Mouse (Mus musculus) naive thymus-derived CD4-positive, alpha-beta T cell, adult 2 months (primary cell): Measurements from ENCODE around the gene Prdm16.

Experiments used
- DNase-seq: peaks from one replicate; pipeline ENCODE4 v3.0.0-alpha.2; 2011; ENCODE audit warnings: low read depth

Gene Prdm16

DNA sequence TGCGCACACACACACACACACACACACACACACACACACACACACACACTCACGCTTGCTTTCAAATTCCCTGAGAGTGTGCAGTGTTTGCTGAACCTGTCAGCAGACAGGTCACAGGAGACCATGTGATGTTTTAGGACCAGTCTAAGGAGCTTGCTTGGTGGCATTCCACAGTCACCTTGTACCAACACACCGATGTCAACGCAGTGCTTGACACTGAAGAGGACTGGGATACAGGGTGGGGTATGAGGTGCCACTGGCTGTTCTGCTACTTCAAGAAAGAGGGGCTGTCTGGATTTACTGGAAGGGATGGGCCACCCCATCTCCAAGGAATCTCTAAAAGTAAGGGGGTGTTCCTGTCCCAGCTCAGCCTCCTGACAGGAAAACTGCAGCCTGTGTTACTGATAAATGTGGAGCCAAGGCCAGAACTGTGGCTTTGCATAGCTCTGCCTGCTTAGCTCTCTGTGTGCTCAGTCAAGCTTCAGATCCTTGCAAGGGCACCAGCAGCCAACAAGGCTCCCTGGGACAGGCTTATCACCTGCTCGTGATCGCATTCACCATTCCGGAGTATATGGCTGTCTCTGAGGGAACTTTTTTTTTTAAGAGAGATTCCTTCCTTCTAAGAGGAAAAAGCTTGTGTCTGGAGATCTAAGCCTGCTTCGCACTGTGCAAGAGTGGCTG lies 157.6 kb downstream of the Prdm16 start:
- no peak for DNase-seq

DNA sequence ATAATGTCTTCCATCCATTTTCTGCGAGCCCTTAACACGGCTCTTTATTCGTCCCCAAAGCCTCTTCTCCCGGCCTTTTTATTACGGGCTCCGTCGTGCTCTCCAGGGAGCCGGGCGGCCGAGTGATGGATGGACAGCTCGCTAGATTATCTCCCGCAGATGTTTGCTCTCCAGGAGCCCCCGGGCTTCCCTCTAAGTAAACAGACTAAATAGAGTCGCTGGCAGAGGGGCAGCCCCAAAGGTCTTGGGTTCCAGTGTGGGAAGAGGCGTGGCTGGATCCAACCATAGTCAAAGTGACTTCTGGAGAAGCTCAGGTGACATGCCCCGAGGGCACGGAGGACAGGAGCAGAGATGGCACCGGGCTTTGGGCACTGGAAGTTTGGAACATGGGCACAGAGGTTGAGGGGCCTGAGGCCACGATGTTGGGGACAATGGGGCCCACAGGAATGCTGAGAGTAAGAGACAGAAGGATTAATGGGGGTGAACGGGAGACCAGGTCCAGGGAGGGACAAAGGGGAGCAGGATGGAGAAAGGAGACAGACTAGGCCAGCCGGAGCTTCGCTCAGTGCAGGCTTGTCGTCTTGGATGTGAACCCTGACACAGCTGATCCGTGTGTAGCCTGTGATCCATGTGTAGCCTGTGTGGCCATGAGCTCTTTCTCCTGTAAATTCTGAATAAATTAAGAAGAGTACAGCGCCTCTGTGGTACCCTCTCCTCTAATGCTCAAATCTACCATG lies 162.9 kb downstream of the Prdm16 start:
- no peak for DNase-seq

DNA sequence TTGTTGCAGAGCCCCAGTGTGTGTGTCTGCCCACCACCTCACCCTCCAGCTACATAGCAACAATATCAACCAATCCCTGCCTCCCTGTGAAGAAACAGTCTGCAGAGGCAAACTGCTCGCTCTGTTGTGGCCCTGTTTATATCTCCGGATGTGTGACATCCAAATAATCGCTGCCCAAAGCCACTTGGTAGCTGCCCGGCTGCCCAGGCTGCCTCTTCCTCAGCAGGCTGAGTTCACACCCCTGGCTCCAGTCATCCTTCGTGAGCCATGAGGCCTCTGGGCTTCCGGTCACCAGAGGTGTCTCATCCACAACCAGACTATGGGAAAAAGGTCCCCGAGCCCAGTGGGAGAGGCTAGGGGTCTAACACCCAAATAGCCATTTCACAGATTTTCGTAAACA lies 164.1 kb downstream of the Prdm16 start:
- no peak for DNase-seq

DNA sequence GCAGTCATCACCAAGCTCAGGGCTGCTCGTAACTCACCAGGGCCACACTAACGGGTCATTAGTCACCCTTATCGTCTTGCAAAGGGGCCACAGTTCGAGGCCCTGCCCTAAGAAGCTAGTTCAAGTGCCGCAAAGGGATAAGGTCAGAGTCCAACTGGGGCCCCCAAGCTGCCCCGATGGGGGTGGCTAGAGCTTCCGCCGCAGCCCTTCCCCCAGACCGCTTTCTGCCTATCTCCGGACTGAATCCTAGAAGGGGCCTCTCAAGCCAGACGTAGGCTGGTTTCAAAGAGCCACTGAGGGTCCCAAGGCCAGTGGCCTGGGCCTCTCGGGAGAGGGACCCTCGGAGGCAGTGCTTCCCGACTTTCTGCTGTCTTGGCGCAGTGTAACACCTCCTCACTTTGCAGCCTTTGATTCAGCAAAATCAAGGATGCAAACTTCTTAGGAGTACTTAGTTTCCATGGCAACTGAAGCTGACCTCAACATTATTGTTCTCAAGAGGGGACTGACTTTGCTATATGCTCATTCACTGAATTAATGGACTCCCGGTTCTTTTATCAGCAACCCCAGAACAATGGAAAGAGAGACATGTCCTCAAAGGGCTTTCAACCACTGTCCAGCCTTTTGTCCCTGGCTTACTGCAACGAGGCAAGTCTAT lies 165.1 kb downstream of the Prdm16 start:
- no peak for DNase-seq

DNA sequence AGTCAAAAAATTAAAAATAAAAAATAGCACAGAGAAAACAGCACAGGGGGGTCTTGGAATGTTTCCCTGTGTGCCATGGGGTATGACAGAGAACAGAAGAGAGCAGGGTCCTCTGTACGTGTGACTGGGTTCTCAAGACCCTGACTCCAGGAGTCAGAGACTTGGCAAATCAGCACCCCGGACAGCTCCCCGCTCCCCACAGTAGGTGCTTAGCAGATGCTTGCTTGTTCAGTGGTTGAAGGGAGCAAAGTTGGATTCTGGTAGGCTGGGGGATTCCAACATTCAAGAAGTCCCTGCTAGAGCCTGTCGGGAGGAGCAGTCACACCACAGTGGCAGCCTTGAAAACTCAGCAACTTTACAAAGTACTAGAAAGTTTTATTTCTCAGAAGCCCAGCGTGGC lies 170.4 kb downstream of the Prdm16 start:
- no peak for DNase-seq

DNA sequence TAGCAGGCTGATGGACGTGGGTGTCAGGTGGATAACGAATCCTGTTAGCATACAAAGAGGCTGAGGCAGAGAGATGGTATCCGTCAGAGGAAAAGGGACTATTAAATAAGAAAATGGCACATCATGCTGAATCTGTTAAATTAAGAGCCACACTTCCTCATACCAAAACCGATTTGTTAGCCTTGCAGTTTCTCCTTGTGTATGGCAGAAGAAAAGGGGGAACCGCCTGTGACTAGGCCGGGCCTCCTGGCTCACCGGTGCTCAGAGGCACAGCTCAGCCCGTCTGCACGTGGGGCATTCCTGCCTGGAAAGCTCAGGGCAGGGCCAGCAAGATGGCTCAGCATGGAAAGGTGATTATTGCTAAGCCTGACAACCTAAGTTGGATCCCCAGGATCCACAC lies 171.6 kb downstream of the Prdm16 start:
- no peak for DNase-seq

DNA sequence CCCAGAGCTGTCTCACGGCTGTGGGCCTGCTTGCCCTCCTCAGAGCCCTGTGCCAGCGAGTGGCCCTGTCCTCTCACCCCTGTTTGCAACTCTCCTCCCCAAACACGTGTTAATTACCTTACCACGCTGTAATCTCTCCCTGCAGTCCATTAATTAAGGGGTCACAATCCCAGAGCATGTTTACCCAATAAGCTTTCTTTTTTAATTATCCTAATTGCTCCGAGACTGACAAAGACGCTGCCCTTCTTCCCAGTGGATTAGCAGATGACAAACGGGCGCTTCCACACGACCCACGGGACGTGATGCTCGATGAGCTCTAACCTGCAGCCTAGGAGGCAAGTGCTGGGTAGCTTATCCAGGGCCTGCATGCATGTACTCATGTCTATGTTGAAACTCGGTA lies 176.7 kb downstream of the Prdm16 start:
- DNase-seq, result no peak

DNA sequence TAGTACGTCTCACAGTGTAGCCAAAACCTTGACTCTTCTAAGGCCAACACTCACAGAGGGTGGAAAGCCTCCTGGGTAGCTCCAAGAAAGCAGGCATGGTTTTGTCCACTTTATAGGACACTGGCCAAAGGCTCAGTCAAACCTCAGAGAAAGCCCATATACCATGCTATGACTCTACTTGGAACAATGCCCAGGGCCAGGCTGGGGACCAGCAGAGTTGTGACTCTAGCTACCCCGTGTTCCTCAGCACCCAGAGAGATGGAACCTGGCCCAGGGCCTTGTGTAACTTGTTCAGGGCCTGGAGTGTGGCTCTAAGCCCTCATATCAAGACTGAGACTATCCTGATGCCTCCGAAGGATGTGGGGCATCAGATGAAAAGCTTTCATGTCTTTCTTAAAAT lies 178.9 kb downstream of the Prdm16 start:
- no peak for DNase-seq

DNA sequence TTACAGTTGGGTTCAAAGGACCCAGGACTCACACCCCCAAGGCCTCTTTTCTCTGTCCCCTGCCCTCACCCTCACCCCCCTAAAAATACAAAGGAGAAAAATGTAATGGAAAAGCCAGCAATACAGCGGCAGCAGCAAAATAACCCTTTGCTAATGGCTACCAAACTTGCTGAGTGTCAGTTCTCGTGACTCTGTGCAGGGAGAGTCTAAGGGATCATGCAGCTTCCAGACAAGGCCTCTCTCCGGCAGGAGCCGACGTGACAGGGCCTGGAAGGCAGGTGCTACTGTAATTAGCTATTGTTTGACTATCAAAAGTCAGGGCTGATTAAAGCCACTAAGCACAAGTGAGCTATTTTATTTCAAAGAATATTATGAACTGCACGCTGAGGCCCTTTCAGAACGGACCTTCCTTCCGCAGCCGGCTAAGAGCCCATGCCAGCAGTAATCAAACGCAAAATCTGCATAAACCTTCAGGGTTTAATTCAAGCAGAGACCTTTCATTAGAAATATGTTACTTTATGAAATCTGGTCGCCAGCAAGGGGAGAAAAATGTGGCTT lies 180.3 kb downstream of the Prdm16 start:
- DNase-seq, result no peak

DNA sequence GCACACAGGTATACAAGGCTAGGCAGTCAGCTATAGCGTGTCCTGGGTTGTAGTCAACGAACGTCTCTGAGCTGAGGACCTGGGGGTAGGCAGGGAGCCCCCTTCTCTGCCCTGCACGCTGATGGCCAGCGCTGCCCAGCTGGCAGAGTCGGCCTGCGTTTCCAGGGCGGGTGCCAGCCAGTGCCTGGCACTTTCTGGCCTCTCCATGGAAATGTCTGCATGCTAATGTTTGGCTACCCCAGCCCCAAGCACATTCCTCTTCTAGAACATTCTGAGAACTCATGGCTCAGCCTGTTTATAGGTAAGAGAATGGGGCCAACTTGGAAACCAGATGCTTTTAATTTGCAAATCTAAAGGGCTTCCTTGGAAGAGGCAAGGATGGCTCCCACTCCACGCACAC lies 186.2 kb downstream of the Prdm16 start:
- no peak for DNase-seq

DNA sequence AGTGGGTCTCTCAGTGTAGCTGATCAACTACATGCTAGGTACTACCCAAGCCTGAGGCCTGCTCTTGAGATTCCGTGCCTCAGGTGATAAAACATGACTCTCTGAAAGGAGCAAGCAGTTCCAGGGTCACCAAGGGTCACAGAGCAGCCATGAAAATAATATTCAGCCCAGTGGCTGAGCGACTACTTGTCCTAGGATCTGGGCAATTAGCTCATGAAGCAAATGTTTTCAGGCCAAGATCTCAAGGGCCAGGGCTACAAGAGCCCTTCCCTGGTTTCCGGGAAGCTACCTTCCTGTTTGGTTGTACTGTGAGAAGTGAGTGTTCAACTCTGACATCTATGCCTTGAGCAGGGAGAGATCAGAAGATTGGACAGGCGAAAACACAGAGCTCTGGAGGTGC lies 186.6 kb downstream of the Prdm16 start:
- no peak for DNase-seq

DNA sequence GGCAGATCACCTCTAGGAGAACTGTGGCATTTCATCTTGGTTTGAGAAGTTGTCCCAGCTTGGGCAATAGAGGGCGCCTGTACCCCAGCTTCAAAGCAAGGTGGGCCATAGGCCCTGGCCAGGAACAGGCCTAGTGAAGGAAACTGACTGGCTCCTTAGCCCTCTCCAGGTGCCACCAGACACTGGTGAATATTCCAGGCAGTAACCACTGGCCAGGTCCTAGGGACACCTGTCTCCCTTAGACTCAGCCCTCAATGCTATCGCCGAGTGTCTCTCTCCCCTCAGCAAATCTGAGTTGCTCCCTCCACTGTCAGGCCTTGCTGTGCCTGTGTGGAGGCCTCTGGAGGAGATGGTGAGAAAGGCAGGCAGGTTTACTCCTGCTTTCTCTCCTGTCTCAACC lies 187.3 kb downstream of the Prdm16 start:
- no peak for DNase-seq

DNA sequence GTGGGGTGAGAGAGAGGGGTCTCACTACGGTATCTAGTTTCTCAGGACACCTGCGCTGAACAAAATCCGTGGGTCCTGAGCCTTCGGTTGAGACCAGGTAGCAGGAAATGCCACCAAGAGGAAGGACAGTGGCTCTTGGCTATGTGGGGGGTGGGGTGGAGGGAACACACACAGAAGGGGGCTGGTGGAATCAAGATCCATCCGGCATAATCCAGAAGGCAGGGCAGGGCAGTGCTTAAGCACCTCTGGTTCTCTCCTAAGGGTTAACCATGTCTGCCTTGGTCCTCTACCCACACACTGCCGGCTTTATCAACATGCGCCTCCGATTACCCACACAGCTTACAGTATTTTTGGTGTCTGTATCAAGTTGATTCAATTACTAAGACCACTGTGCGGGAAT lies 191.0 kb downstream of the Prdm16 start:
- no peak for DNase-seq

DNA sequence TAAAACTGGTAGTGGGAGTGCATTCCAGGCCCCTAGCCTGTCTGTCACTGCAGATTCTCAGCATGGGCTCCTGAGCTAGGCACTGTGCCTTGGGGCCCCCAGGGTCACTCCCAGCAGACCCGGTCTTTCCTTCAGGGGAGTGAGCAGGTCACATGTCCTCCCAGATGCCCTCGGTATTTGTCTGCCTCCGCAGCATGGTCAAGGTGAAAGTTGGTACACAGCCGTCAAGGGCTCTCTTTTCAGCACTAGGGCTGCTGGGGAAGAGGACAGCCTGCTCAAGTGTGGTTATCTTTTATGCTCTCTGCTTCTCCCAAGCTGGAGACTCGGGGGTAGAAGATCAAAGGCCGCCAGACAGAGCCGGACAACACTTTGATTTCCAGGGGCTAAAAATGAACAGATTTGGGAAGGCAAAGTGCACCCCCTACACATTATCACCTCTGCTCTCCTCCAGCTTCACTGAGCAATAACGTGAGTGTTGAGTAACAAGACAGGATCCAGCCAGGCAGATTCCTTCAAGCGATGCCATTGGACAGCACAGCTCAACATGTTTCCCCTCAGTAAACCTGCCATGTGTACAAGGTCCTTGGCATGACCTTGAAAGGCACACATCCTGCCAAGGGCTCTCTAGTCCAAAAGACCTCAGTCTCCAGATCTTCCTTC lies 193.9 kb downstream of the Prdm16 start:
- DNase-seq, result no peak

DNA sequence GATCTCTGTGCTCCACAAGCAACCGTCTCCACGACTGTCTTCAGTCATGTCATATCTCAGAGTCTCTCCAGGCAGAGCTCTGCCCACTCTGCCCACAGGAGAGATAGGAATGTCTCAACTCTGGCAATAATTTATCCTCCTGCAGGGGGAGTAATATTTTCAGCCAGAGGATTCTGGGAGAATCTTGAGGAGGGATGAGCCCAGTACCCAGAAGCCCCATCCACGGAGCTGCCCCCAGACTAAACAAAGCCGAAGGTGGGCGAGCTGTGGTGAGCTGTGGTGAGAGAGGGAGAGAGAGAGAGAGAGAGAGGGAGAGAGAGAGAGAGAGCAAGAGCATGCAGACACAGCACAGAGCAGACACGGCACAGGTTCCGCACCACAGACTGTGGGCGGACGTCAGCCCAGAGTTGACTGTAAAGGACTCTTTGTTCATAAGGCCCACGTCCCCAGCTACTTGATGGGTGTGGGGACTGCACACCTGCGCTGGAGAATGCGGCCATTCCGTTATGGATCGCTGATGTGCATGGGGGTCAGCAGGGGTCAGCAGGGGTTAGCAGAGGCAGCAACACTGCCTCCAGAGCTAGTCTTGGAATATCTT lies 197.1 kb downstream of the Prdm16 start:
- DNase-seq, result no peak

DNA sequence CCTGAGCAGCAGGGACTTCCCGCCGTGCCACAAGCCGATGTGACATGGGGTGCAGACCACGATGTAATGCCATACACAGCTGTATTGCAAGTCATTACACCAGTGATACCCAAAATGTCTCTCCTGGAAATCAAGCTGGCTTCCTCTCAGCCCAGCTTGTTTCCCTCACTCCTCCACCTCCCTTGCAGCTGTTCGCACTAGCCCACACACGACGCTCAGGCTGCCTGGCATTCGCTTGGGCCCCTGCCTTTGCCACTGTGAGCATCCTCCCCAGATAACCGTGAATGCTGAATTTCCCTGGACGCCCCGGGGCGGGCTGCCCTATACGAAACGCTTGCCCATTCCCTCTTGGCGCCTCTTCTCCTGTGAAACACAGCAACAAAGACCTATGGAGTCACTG lies 198.1 kb downstream of the Prdm16 start:
- no peak for DNase-seq

DNA sequence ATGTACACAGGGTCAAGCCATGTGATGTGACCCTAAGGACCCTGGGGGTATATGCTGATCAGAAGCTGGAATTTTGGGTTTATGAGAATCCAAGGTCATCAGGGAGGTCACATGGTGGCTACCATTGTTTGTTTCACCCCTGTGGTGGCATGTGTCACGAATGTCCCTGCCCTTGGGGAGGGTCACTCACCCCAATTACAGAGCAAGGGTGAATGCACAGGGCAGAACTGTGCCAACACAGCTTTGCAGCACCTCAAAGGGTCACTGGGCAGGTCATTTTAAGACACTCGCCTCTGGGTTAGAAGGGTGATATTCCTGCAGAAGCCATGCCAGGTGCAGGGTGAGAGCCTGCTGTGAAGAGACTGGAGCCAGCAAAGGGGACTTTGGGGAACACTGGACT lies 206.9 kb downstream of the Prdm16 start:
- no peak for DNase-seq

DNA sequence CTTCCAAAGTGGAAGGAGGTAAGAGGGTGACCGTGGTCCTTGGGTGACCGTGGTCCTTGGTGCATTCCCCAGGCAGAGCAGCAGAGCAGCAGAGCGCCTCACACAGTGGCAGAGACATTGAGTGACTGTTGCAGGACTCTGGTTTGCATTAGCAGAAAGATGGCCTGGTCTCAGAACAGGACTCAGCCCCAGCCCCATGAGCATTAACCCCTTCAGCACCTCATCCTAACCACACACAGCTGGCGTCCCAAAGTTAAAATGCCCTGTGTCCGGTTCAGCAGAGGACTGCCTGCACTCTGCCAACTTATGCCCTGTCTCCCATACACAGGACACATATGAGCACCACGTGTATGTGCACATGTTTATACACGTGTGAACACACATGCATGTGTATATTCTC lies 209.8 kb downstream of the Prdm16 start:
- no peak for DNase-seq

DNA sequence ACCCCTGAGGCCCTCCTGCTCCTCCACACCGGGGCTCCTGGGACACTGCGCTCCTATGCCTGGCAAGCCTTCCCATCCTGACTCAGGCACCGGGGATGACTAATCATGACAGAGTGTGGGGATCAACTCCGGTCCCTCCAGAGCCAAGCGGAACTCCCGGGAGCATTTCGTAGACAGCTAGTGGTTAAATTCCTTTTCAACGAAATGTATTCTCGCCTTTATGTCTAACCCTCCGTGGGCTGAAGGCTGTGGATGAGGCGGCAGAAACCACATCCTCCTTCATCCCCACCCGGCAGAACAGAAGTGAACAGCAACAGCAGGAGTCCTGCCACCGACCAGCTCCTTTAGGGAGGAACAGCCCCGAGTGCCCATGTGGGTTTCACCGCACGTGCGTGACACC lies 211.4 kb downstream of the Prdm16 start:
- DNase-seq, result no peak

DNA sequence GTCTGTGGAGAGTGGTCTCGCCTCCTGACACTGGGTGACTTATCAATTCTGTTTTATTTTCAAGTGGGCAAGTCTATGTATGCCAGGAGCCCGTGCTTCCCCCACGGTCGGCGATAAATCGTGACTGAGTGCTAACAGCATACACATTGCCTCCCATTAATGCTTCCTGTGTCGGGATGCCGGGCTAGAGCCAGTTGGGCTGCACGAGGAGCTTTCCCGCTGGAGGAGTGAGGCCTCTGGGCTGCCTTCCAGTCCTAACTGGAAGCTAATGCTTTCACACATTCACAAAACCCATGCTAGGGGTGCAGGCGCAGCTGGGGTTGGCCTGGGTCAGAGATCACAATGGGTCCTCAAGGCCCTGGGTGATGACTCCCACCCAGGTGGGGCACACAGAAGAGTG lies 212.0 kb downstream of the Prdm16 start:
- DNase-seq, result no peak

DNA sequence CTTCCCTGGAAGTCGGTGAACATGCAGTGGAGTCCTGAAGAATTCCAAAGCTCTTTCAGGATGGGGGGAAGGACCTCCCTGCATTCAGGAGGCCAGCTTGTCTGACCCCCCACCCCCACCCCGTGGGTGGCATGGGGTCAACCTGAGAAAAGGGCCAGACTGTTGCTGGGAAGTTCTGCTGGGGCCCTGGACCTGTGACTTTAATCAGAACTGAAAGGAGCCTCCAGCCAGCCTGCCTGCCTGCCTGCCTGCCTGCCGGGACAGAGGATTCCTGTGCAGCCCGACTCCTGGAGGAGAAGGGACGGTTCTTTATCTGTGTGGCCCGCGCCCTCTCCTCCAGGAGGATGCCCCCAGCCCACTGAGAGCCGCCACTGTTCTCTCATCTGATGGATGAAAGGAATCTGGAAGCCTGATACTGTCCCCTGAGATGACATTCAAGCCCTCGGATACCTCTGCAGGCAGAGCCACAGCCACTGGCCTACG lies 214.2 kb downstream of the Prdm16 start:
- no peak for DNase-seq

DNA sequence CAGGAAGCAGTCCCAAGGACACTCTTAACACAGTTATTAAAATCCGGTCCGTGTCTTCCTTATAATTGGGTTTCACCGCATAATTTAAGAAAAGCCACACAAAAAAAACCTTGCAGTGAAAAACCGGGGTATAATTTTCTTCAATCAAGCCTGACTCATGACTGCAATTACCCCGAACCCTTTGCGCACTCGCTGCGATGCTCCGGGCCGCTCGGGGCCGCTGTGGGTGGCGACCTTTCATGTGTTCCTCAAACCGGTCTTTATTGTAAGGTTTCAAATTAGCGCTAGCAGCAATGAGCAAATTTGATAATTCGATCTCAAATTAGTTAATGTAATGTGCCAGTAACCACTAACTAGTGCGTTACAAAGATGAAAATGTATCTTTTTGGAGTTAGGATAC lies 215.9 kb downstream of the Prdm16 start:
- no peak for DNase-seq
